Mouse (Mus musculus): ENCODE measurements around the gene Ccdc167.

DNA sequence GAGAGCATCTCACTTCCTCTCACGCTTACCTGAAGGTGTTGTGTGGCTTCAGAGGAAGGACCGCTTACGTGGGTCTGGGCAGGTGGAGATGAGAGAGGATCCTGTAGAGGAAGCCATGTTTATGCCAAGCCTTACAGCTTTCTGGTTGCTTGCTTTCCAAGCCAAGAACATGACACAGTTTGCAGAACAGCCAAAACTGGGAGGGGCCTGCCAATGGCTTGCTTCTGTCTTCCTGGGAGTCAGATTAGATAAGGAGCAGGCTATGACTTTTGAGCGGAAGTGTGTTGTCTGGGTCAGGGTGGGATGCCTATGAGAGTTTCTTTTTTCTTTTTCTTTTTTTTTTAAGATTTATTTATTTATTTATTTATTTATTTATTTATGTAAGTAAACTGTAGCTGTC lies 79.5 kb downstream of the Ccdc167 start:
- TF ChIP-seq CTCF (IDR thresholded peaks at IDR 0.05; ENCODE audit: control insufficient read depth, insufficient read depth, insufficient read length) (no peak), MAX (IDR thresholded peaks at IDR 0.05) (no peak), MYOG (IDR thresholded peaks at IDR 0.05; ENCODE audit: control insufficient read depth, extremely low read depth, insufficient read length) (no peak), USF1 (IDR thresholded peaks at IDR 0.05; ENCODE audit: low read depth) (no peak), CEBPB (IDR thresholded peaks at IDR 0.05; ENCODE audit: low read depth) (no peak), MYOD1 (IDR thresholded peaks at IDR 0.05; ENCODE audit: control insufficient read depth, insufficient read length, low read depth) (no peak)

All from C2C12 (cell line).